Mouse (Mus musculus) CH12.LX (cell line): ENCODE data around the gene Vmn1r3.
"Not testable (repeated sequence)": the region's sequence is repeated elsewhere in the genome, so short reads cannot be mapped to it uniquely, and the experiment has no call there.

Experiments
- CTCF ChIP-seq, 2 experiments: IDR thresholded peaks in 1 of 2; conservative IDR thresholded peaks in 1 of 2; 2 replicates each; pipeline ENCODE4 v1.5.1; 2011 to 2012; ENCODE audit warnings: low read depth in 2 of 2, low read length in 2 of 2, improper control_type of control experiment in 1 of 2, inconsistent platforms in 1 of 2, mild to moderate bottlenecking in 1 of 2, moderate library complexity in 1 of 2
- E2F4 ChIP-seq: IDR thresholded peaks from 2 replicates; pipeline ENCODE4 v1.6.1; 2011; ENCODE audit warnings: low read depth, low read length, improper control_type of control experiment; ENCODE audit not compliant: insufficient replicate concordance
- EP300 ChIP-seq: IDR thresholded peaks from 2 replicates; pipeline ENCODE4 v1.6.1; 2011; ENCODE audit warnings: low read length, improper control_type of control experiment
- JUN ChIP-seq: IDR thresholded peaks from 2 replicates; pipeline ENCODE4 v1.6.1; 2011; ENCODE audit warnings: low read depth, mild to moderate bottlenecking, low read length, improper control_type of control experiment, moderate library complexity; ENCODE audit not compliant: insufficient read depth
- MYC ChIP-seq: IDR thresholded peaks from 2 replicates; pipeline ENCODE4 v1.6.1; 2011; ENCODE audit warnings: low read depth, mild to moderate bottlenecking, improper control_type of control experiment, low read length
- NELFE ChIP-seq: IDR thresholded peaks from 2 replicates; pipeline ENCODE4 v1.6.1; 2011; ENCODE audit warnings: low read depth, low read length, improper control_type of control experiment
- POLR2A ChIP-seq: IDR thresholded peaks from 2 replicates; pipeline ENCODE4 v1.6.1; 2011; ENCODE audit warnings: low read depth, mild to moderate bottlenecking, improper control_type of control experiment, low read length
- RAD21 ChIP-seq: IDR thresholded peaks from 2 replicates; pipeline ENCODE4 v1.6.1; 2011; ENCODE audit warnings: low read depth, mild to moderate bottlenecking, low read length, improper control_type of control experiment, moderate library complexity
- TBP ChIP-seq: conservative IDR thresholded peaks from 2 replicates; pipeline ENCODE4 v1.6.1; 2011; ENCODE audit warnings: low read depth, low read length, improper control_type of control experiment
- TCF12 ChIP-seq: IDR thresholded peaks from 2 replicates; pipeline ENCODE4 v1.6.1; 2014; ENCODE audit warnings: low read depth, mild to moderate bottlenecking, inconsistent platforms, low read length, improper control_type of control experiment

DNA sequence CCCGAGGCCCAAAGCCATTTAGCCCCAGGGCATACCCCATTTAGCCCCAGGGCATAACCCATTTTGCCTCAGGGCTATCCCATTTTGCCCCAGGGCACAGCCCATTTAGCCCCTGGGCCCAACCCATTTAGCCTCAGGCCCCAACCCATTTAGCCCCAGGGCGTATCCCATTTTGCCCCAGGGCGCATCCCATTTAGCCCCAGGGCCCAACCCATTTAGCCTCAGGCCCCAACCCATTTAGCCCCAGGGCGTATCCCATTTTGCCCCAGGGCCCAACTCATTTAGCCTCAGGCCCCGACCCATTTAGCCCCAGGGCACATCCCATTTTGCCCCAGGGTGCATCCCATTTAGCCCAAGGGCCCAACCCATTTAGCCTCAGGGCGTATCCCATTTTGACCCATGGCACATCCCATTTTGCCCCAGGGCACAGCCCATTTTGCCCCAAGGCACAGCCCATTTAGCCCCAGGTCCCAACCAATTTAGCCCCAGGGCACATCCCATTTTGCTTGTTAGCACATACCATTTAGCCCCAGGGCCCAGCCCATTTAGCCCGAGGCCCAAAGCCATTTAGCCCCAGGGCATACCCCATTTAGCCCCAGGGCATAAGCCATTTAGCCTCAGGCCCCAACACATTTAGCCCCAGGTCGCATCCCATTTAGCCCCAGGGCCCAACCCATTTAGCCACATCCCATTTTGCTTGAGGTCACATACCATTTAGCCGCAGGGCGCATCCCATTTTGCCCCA, 8.2 kb downstream of the Vmn1r3 start:
- TF ChIP-seq E2F4; TBP; RAD21; TCF12; EP300; MYC; CTCF (conservative IDR thresholded peaks at IDR 0.05 in 1 of 2, IDR thresholded peaks at IDR 0.05 in 1 of 2; ENCODE audit: low read depth in 2 of 2, low read length in 2 of 2); POLR2A; JUN; NELFE: not testable (repeated sequence)
